Mouse (Mus musculus) left cerebral cortex, adult 18-20 months (tissue): ENCODE results near the gene Hamp2. TPM values are rescaled to one million over a fixed set of nuclear protein-coding genes. Genes with fewer than 3 reads are reported as not detected.

ENCODE experiments used
- DNase-seq, 2 experiments: peaks; one replicate each; pipeline ENCODE4 v3.0.0; 2021 to 2022; ENCODE audit warnings: low spot score in 2 of 2, mixed read lengths in 1 of 2
- total RNA-seq, 2 experiments: library from RNA; stranded (reverse); gene quantifications; 2 replicates each; pipeline ENCODE4 v1.2.3; 2021

Gene Hamp2
- total RNA-seq, 2 experiments from 2014 or later = not detected

DNA sequence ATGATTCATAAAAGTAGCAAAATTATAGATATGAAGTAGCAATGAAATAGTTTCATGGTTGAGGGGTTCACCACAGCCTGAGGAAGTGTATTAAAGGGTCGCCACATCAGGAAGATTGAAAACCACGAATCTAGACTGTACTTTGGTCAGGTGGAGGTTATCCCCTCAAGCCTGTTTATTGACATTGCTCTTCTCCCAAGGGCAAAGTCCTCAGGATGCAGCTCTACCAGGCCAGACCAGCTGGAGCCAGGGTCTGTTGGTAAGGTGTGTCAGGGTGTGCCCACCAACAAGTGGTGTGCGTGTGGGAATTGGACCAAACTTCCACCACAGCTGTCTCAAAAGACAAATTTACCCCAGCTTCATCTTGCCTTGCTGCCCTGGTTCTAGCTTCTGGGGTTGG is 29.3 kb downstream of the Hamp2 start:
- DNase-seq = no peak

DNA sequence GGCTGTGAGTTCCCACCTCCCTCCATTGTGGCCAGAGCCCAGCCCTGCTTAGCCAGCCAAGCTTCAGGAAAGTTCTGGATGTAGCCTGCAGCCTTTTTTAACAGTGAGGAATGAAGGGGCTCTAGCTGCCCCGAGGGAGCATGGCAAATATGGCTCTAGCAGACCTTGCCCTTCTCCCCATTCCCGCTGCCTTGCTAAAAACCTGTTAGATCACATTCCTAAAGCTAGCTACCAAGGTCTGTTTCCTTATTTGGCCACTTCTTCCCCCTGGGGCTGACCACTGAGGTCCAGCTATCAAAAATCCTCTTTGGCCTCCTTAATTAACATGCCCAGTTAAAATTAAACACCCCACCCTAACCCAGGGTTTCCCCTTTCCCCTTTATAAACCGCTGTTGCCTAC is 32.0 kb downstream of the Hamp2 start:
- DNase-seq = no peak

DNA sequence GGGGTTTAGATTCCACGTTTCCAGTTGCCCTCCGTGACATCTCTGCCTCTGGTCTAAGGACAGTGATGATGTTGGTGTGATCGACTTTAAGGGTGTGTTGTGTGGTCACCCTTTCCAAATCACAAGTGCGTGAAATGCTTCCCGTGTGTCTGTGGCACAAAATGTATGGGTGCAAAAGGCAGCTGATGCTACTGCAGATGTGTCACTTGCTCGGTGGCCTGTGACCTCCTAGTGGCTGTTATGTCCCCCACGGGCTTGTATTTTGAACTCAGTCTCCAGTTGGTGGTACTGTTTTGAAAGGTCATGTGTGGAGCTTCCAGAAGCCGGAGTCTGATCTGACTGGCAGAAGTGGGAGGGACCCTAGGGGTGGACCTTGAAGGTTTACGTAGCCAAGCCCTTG is 32.7 kb downstream of the Hamp2 start:
- no peak for DNase-seq

DNA sequence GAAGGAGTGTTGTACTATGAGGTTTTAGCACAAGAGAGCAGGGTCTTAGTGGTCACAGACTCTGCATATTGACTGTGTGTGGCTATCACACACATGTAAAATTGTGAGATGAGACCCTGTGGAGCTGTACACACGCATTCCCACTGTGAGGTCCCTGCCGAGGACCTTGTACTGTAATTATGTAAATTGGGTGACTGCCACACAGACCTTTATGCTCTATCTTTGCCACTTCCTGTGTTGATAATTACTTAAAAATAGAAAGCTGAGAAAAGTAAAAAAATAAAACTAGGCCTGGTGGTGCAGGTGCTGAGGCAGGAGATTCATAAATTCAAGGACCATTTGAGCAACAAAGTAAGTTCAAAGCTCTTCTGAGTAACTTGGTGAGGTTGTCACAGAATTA is 33.8 kb downstream of the Hamp2 start:
- DNase-seq = no peak

DNA sequence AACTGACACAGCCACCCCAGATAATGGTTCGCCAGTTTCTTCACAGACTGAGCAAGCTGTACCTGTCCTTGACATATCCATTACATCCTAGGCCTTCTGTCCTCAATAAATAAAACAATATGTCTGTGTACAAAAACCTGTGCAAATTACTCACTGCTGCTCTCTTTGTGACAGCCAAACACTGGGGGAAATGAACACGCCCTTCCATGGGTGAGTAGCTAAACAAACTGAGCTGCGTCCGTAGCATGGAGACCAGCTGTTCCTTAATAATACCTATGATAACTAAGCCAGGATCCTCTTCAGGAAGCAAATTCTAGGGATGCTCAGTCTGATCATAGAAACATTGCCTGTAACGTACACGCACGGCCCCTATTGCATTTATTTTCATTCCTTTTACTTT is 35.7 kb downstream of the Hamp2 start:
- DNase-seq = no peak

DNA sequence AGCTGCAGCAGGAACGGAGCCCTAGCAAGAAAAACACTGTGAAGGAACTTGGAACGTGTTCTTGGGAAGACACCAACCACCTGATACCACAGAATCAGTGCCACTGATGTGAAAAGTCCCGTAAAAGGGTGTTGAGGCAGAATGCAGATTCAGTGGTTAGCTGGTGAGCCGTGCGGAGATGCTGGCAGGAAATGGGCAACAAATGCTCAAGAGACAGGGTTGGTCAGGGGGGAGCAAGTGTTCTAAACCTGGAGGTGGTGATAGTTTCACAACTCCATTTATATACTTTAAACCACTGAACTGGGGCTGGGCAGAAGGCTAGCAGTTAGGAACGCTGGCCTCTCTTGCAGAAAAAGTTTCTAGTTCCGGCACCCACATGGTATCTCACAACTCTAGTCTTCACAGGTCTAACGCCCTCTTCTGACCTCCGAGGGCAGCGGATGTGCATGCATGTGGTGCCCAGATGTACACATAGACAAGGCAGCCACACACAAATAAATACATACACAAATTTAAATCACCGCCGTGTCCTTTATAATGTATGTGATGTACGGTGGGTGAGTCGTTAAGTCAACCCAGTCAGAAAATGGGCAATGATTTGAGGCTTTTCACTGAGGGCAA is 36.8 kb downstream of the Hamp2 start:
- peak in 1 of 2 experiments; percentile 5 for DNase-seq

DNA sequence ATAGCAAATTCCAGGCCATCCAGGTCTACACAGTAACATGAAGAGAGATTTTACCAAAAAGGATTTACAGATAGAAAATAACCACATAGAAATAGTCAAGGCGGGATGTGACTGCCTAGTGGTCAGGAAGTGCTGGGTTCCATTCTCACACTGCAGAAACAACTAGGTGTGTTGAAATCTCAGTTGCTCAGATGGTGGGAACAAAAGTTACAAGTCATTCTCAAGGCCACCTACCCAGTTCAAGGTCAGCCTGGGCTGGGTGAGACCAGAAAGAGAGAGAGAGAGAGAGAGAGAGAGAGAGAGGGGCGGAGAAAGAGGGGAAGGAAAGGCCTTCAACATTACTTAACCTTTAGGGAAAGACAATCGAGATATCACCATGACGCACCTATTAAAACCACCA is 37.6 kb downstream of the Hamp2 start:
- DNase-seq = no peak

DNA sequence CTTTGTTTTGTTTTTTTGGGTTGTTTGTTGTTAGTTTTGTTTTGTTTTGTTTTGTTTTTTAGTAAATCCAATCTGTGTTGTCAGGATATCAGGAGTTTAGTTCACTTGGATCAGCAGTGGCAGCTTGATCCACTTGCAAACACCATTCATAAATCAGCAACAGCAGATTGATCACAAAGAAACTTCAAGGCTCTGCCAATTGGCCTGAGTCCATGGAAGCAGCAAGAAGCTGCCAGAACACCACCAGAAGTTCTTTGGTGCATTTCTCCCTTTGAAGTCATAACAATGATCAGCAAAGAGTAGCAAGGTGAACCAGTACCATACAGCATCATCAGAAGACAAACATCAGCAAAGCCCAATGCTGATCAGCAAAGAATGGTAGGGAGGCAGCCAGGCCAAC is 40.4 kb downstream of the Hamp2 start:
- DNase-seq = no peak

DNA sequence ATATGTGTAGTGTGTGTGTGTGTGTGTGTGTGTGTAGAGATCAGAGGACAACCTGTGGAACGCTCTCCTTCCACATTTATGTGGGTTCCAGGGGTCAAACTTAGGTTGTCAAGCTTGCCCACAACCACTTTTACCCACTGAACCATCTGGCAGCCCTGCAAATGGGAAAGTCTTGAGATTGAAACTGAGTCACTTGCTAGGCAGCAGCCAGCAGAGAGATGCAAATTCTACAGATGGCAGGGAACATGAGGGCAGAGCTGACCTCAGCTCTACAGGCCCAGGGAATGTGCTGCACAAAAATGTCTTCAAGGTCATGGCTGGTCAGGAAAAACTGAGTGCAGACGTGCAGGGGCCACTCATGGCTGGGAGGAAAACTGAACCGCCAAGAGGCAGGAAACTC is 43.1 kb downstream of the Hamp2 start:
- DNase-seq = no peak

DNA sequence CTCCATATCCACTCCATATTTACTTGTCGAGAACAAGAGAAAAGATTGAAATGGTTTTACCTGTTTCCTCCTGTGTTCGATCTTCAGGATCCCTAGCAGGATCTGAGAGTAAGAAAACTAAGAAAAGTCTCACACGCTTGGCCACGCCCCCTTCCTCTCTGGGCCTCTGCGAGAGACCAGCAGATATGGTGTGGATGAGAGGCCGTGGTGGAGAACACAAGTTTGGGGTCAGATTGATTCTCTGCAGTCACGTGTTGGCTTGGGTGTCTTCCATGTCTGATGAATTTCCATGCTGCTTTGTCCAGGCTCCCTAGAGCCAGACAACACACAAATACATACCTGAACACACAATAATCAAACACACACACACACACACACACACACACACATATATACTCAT is 44.3 kb downstream of the Hamp2 start, which contains the start of gene Cd22:
Cd22 (minus strand) TSS at position 167 of the 400 bp plus-strand sequence.
- DNase-seq = no peak

DNA sequence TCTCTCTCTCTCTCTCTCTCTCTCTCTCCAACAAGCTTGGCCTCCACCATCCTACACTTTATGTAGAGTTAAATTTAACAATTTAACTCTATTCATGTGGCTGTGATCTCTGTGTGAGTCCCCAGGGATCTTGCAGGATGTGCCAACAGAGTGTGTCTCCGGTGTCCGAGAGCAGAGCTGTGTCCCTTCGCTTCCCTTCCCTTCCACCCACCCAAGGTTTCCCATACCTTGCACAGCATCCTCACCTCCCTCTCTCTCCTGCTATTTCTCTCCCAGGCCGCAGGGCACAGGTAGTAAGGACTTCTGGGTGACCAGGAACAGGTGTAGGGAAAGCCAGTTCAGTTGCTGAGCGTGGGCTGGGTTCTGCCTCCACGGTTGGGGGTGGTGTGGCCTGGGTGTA is 45.5 kb downstream of the Hamp2 start:
- DNase-seq = no peak

DNA sequence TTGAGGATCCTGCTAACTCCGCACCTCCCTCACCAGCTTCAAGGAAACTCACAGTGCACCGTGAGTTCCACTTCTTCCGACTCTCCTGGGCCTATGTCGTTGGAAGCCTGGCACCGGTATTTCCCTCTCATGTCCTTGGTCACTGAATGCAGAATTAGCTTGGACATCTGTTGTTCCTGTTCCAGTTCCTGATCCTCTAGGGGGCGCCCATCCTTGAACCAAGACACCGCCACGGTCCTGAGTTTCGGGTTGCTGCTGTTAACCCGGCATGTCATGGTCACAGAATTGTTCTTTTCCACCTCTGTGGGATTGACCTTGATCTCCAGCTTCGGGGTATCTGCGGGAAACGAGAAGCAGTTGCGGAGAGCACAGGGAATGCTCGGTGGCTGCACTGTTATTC is 51.4 kb downstream of the Hamp2 start:
- DNase-seq = peak; percentile 68 to 79

Other genes starting within 250 kb of the Hamp2 start
- gene 2200002J24Rik, start 225.8 kb downstream of the Hamp2 start, total RNA-seq = not detected
- gene Atp4a, start 212.5 kb downstream of the Hamp2 start, total RNA-seq = under 1 TPM; 0.26 to 0.66 TPM
- gene Tmem147, start 195.1 kb downstream of the Hamp2 start, total RNA-seq = 100 to 1,000 TPM; 114 to 129 TPM
- not detected for gene Gapdhs, start 181.0 kb downstream of the Hamp2 start, total RNA-seq
- gene Sbsn, start 173.2 kb downstream of the Hamp2 start, total RNA-seq = 10 to 100 TPM in 1 of 2 experiments, 1 to 10 TPM in 1; 8.2 to 12.9 TPM
- 1 to 10 TPM; 1.9 to 4.0 TPM for gene Dmkn, start 160.9 kb downstream of the Hamp2 start, total RNA-seq
- not detected for gene Krtdap, start 136.8 kb downstream of the Hamp2 start, total RNA-seq
- not detected for gene Ffar2, start 100.9 kb downstream of the Hamp2 start, total RNA-seq
- gene Ffar3, start 68.5 kb downstream of the Hamp2 start, total RNA-seq = not detected
- gene Ffar1, start 63.1 kb downstream of the Hamp2 start, total RNA-seq = not detected
- under 1 TPM in 1 of 2 experiments, not detected in 1; 0.09 TPM for gene Cd22, start 44.3 kb downstream of the Hamp2 start, total RNA-seq
- 100 to 1,000 TPM in 1 of 2 experiments, 10 to 100 TPM in 1; 91.4 to 101 TPM for gene Mag, start 9.8 kb downstream of the Hamp2 start, total RNA-seq
- gene Hamp, start 19.4 kb upstream of the Hamp2 start, total RNA-seq = not detected
- 100 to 1,000 TPM; 123 to 124 TPM for gene Usf2, start 32.1 kb upstream of the Hamp2 start, total RNA-seq
- gene Lsr, start 48.8 kb upstream of the Hamp2 start, total RNA-seq = 10 to 100 TPM in 1 of 2 experiments, 1 to 10 TPM in 1; 8.2 to 10.7 TPM
- gene Fam187b, start 49.1 kb upstream of the Hamp2 start, total RNA-seq = under 1 TPM in 1 of 2 experiments, not detected in 1; 0.28 TPM
- gene Fxyd5, start 117.8 kb upstream of the Hamp2 start, total RNA-seq = 10 to 100 TPM; 35.5 to 36.7 TPM
- 100 to 1,000 TPM; 148 to 187 TPM for gene Fxyd7, start 126.8 kb upstream of the Hamp2 start, total RNA-seq
- 10 to 100 TPM; 74.1 to 90.2 TPM for gene Fxyd1, start 132.5 kb upstream of the Hamp2 start, total RNA-seq
- 10 to 100 TPM; 32.9 to 35.9 TPM for gene Lgi4, start 134.7 kb upstream of the Hamp2 start, total RNA-seq
- gene Fxyd3, start 152.0 kb upstream of the Hamp2 start, total RNA-seq = 1 to 10 TPM in 1 of 2 experiments, not detected in 1; 1.2 TPM
- gene Hpn, start 190.6 kb upstream of the Hamp2 start, total RNA-seq = 1 to 10 TPM; 4.6 to 4.8 TPM
- gene Scn1b, start 202.3 kb upstream of the Hamp2 start, total RNA-seq = 100 to 1,000 TPM; 805 to 862 TPM
- 100 to 1,000 TPM; 105 to 106 TPM for gene Gramd1a, start 231.2 kb upstream of the Hamp2 start, total RNA-seq